Mouse (Mus musculus) retina, adult 2 months (tissue): ENCODE results near the gene Gnb1l.

ENCODE experiments used
- DNase-seq: peaks from one replicate; pipeline ENCODE4 v3.0.0-alpha.2; 2012; ENCODE audit warnings: low read depth, low spot score

Gnb1l gene

GRCm38 (mm10) chr16:18498558-18498990, at the start of gene Gnb1l, which contains the start of gene Rtl10:
Gene Gnb1l (plus strand): TSS chr16:18498713.
Gene Rtl10 (plus strand): TSS chr16:18498901.
- DNase-seq, result peak; percentile 86

- DNase-seq, result no peak
These were observed 49.5 kb upstream of the Gnb1l start for GRCm38 (mm10) chr16:18449005-18449404.

GRCm38 (mm10) chr16:18451486-18452181, 46.9 kb upstream of the Gnb1l start:
- no peak for DNase-seq

- no peak for DNase-seq
These were observed 46.1 kb upstream of the Gnb1l start for GRCm38 (mm10) chr16:18452361-18452862.

GRCm38 (mm10) chr16:18453846-18454245, 44.7 kb upstream of the Gnb1l start:
- DNase-seq, result no peak

GRCm38 (mm10) chr16:18455407-18455806, 43.1 kb upstream of the Gnb1l start:
- DNase-seq, result no peak

GRCm38 (mm10) chr16:18458661-18459060, 39.9 kb upstream of the Gnb1l start:
- no peak for DNase-seq

GRCm38 (mm10) chr16:18459335-18459954, 39.1 kb upstream of the Gnb1l start:
- no peak for DNase-seq

GRCm38 (mm10) chr16:18459955-18460370, 38.5 kb upstream of the Gnb1l start:
- DNase-seq, result no peak

GRCm38 (mm10) chr16:18460826-18461225, 37.7 kb upstream of the Gnb1l start:
- no peak for DNase-seq

GRCm38 (mm10) chr16:18462031-18462430, 36.5 kb upstream of the Gnb1l start:
- no peak for DNase-seq

- no peak for DNase-seq
These were observed 35.9 kb upstream of the Gnb1l start for GRCm38 (mm10) chr16:18462598-18462997.

- no peak for DNase-seq
These were observed 34.2 kb upstream of the Gnb1l start for GRCm38 (mm10) chr16:18464271-18464670.

GRCm38 (mm10) chr16:18470829-18471228, 27.7 kb upstream of the Gnb1l start:
- no peak for DNase-seq

- DNase-seq, result no peak
These were observed 27.0 kb upstream of the Gnb1l start for GRCm38 (mm10) chr16:18471381-18471955.

GRCm38 (mm10) chr16:18471976-18472375, 26.5 kb upstream of the Gnb1l start:
- DNase-seq, result no peak

- no peak for DNase-seq
These were observed 26.1 kb upstream of the Gnb1l start for GRCm38 (mm10) chr16:18472416-18472815.

- DNase-seq, result no peak
These were observed 25.5 kb upstream of the Gnb1l start for GRCm38 (mm10) chr16:18472976-18473375.

GRCm38 (mm10) chr16:18474021-18474420, 24.5 kb upstream of the Gnb1l start:
- no peak for DNase-seq

GRCm38 (mm10) chr16:18477996-18478395, 20.5 kb upstream of the Gnb1l start:
- no peak for DNase-seq

- no peak for DNase-seq
These were observed 18.8 kb upstream of the Gnb1l start for GRCm38 (mm10) chr16:18479667-18480066.

- DNase-seq, result no peak
These were observed 17.5 kb upstream of the Gnb1l start for GRCm38 (mm10) chr16:18480933-18481485.
